Mouse (Mus musculus) monocyte, adult 2 months (primary cell): ENCODE data around the gene Ctrc.

ENCODE experiments used
- DNase-seq, 2 experiments: peaks; one replicate each; pipeline ENCODE4 v3.0.0; 2022; ENCODE audit warnings: low spot score in 2 of 2, low read depth in 1 of 2

Gene Ctrc

GRCm38 (mm10) chr4:141845999-141846398, at the start of gene Ctrc:
TSS of gene Ctrc (minus strand) at chr4:141846359.
- DNase-seq = no peak

DNA sequence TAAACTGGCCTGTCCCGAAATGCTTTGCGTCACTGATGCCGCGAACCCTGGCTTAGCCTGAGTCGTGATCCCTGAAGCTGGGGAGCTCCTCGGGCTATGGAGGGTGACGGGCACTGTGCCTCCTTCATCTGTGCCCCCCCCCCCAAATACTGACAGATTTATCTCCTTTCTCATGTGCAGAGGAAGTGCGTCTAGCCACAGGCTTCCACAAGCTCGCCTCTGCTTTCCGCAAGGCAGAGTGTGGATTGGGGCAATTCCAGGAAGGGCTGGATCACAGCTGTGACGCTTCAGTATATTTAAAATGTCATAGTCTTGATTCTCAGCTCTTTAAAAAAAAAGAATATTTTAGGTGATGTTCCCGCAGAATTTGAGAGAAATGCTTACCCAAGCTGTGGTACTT, 49.6 kb upstream of the Ctrc start:
- no peak for DNase-seq

DNA sequence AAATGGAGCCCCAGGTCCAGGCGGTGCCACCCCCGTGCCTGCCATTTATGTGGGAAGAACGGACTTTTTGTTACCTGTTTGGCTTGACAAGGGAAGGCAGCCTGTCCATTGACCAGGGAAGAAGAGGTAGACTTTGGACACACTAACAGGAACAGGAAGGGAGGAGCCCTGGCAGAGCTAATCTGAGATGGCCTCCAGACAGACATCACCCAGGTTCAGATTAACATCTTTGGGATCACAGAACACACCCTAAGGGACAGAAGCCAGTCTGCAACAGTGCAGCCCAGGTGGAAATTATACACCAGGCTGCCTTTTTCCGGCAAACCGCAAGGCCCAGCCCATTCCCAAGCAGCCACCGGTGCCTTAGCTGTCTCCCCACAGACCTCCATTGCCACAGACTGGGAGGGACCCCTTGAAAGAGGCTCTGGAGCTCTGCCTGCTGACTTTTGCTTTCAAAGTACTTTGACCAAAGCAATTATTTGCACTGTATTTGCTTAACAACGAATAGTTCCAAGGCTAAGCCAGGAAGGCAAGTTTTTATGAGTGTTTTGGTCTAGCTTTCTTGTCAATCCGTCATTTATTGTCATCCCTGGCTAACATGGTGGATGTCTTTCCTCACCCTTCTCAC, 47.1 kb upstream of the Ctrc start:
- DNase-seq = no peak

DNA sequence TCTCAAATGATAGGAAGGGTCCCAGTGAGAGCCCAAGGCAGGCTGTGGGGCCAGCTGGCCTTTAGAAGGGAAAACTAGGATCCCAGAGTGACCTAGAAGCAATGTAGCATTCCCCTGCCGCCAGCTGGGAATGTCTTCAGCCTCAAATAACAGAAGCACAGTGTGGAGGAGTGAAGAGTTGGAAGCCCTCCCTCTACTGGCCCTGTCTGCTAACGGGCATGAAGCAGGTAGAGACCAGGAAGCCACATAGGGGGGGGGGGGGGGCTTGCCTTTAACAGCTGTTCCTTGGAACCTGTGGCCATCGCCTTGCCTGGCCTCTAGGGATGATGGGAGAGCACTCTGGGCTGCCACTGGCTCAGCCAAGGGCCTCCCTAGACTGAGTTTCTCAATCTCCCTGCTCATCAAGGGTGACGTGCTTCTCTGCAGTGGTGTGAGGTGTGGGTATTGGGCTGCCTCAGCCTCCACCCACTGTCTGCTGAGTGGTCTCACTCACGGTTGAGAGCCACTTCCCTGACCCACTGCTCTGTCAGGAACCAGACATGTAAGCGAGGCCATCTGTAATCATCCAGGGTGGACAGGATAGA, 40.3 kb upstream of the Ctrc start:
- DNase-seq = no peak

DNA sequence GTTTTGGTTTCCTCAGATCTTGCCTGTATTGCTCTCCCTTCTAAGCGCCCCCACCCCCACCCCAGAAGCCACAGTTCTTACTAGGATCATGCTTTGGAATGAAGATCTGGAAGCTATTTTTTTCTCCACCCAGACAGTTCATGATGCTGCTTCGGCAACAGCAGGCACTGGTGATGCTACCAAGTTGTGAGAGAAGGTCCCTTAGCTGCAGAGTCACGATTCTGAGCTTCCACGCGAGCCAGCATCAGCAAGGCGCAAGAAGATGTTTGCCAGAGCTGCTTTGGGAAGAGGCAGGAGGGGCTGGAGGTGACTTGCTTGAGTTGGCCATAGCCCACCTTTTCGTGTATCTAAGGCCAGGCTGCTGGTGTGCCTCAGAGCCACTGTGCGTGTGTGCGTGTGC, 39.3 kb upstream of the Ctrc start:
- DNase-seq = no peak

- no peak for DNase-seq
These were observed 36.7 kb upstream of the Ctrc start for GRCm38 (mm10) chr4:141882858-141883257.

- no peak for DNase-seq
These were observed 35.8 kb upstream of the Ctrc start for GRCm38 (mm10) chr4:141881950-141882349.

GRCm38 (mm10) chr4:141881289-141881914, 35.2 kb upstream of the Ctrc start:
- no peak for DNase-seq

DNA sequence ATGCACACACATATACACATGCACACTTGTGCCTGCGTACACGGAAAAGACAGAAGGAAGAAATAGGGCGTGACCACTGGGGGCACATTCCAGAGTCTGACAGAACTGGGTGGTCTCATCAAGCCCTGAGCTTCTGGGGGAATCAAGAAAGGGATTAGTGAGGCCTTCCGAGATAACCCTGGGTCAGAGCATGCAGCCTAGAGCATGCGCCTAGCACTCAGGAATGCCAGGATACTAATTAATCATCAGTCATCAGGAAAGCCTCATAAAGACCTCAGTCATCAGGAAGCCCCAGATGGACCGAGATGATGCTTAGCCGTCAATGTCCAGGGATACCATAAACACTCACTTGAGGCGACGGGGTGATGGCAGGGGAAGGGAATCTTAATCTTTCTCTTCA, 33.7 kb upstream of the Ctrc start:
- no peak for DNase-seq

GRCm38 (mm10) chr4:141879074-141879473, 32.9 kb upstream of the Ctrc start:
- DNase-seq = no peak

- no peak for DNase-seq
These were observed 32.5 kb upstream of the Ctrc start for GRCm38 (mm10) chr4:141878621-141879020.

GRCm38 (mm10) chr4:141875481-141876108, 29.4 kb upstream of the Ctrc start:
- DNase-seq = no peak

DNA sequence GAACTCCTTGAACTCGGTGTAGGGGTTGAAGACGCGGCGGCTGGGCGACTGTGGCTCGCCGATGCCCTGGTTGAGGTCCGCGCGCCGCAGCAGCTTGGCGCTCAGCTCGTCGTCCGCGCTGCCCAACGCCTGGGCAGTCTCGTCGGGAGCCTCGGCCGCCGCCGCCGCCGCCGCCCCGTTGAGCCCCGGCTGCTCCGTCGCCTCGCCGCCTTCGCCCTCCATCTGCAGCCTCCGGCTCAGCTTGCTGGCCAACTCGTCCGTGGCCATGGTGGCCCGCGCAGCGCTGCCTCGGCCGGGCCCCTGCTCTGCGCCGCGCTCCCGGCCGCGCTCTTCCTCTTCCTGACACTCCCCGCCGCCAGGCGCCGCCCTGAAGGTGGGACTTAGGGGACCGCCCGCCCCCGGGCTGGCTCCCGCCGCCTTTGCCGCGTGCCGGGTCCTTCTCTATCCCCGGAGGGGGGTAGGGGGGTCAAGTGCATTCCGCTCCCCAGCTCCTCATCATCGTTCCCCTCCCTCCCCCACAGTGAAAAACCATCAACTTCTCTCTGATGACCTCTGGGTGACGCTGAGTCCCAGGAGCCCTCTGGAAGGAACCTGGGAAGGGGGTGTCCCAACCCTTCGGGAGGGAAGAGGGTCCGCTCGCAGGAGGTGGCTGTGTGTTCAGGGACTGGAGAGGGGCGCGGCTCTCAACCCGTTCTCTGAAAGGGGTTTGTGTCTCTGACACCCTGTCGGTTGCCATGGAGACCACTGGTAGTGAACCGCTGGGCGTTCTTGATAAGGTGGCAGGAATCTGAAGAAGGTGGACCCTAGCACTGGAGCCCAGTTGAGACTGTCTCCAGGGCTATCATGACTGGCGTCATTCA, 28.7 kb upstream of the Ctrc start, which contains the start of gene Efhd2:
Efhd2 (minus strand) TSS at position 320 of the 860 bp plus-strand sequence.
- DNase-seq = peak in 1 of 2 experiments; percentile 71

DNA sequence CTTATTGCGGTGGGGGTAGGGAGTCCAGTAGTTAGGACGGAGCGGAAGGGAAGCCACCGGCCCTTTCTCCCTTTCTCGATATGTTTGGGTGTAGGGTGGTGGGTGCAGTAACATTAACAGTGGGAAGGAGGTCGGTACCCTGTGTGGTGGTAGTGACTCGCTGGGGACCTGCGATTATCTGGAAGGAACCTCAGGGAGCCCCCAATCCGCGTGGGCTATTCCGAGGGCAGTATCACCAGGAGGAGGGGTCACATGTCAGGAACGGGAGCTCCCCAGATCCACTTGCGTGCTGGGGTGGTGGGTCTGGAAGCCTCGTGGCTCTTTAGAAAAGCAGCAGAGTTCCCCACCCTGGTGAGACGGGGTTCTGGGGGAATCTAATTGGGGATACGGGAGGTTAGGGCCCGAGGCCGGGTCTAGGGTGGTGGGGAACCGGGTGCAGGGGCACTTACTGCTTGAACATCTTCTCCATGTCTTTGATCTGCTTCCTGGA, 28.0 kb upstream of the Ctrc start:
- no peak for DNase-seq

DNA sequence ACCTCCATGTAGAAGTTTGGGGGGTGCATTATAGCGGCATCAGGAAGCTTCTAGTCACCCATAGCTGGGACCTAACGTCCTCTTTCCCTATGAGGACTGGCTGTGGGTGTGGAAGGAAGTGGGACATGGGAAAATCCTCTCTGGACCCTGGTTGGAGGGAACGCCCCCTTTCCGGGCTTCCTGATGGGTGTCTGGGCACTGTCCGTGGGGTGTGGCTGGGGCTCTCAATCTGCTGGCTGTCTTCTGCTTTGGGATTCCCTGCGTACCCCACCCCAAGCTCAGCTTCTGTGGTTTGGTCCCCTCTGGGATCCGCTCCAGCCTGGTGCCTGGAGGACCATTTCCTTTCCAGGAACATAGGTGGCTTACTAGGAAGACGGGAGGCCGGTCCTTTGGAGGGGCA, 26.8 kb upstream of the Ctrc start:
- DNase-seq = no peak

GRCm38 (mm10) chr4:141871909-141872308, 25.8 kb upstream of the Ctrc start:
- DNase-seq = no peak

DNA sequence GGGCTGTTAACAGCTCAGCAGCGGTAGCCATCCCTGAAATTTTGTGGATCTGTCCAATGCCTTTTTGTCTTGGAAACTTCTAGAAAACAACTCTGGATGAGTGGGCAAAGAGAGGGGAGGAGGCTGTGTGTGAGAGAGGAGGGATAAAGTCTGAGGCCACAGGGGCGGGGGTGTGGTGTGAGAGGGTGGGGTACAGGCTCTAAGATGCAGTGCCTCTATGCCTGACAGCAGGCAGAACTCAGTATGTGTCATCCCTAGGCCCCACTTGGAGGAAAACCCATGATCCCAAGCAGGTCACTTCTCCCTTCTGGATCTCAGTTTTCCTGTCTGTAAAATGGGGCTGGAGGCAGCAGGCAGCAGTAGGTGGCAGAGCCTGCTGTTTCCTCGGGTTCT, 25.2 kb upstream of the Ctrc start:
- no peak for DNase-seq

- peak; percentile 70 to 86 for DNase-seq
These were observed 24.6 kb upstream of the Ctrc start for GRCm38 (mm10) chr4:141870666-141871332.

DNA sequence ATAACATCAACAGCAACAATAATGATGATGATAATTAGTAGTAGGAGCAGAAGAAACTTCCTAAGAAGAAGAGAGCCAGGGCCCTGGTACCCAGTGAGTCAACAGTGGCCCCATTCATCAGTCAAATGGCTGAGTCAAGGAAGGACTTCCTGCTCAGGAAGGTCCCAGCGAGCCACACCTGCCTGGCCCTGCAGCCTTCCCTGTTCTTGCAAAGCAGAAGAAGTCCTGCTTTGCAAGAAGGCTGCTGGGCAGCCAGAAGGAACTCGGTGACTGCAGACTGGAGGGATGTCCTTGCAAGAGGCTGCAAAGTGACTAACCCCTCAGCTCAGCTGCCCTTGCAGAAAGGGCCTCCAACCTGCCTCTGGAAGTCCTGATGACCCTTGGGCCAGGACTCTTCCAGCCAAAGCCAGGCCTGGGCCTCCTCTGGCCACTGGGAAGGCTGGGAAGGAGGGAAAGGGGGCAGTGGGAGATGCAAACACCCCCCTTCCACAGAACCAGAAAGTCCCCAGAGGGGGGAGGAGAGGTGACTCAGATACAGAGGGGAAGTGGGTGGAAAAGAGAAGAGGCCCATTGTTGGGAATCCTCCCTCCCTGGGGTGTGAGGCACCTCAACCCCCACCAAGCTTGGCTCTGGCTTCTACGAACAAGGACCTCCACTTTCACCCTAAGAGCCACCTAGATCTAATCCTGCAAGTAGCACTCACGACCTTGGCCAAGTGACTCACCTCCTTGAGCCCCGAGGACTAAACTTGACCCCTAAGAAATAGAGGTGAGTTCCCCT, 23.5 kb upstream of the Ctrc start:
- DNase-seq = peak in 1 of 2 experiments; percentile 62

- no peak for DNase-seq
These were observed 21.9 kb upstream of the Ctrc start for GRCm38 (mm10) chr4:141868051-141868450.
